Mouse (Mus musculus) kidney, postnatal 0 days (tissue): Measurements from ENCODE around the gene Efcab2. TPM values are rescaled to one million over a fixed set of nuclear protein-coding genes. Genes with fewer than 3 reads are reported as not detected.

ENCODE experiments used
- ATAC-seq: fragments of 200-750 bp; cut with Nextera tagmentation; replicated peaks from 2 replicates; pipeline ENCODE4 v1.8.0; 2017; ENCODE audit warnings: low read depth, moderate number of reproducible peaks, moderate TSS enrichment, moderate library complexity; ENCODE audit not compliant: low FRiP score
- DNase-seq: peaks from one replicate; pipeline ENCODE4 v3.0.0-alpha.2; 2016; ENCODE audit warnings: low spot score
- H3K27ac ChIP-seq: fragments of 300-500 bp; sonication (generic); 2 replicates; pipeline ENCODE4 v1.5.1; 2014; ENCODE audit warnings: mild to moderate bottlenecking
- H3K27me3 ChIP-seq: fragments of 300-500 bp; sonication (generic); 2 replicates; pipeline ENCODE4 v1.6.1; 2014; ENCODE audit warnings: low read length, mixed read lengths; ENCODE audit not compliant: insufficient read depth
- H3K36me3 ChIP-seq: fragments of 300-500 bp; sonication (generic); 2 replicates; pipeline ENCODE4 v1.6.1; 2014; ENCODE audit warnings: low read length, mixed read lengths; ENCODE audit not compliant: insufficient read depth
- H3K4me1 ChIP-seq: fragments of 300-500 bp; sonication (generic); replicated peaks from 2 replicates; pipeline ENCODE4 v1.6.1; 2014; ENCODE audit warnings: antibody characterized with exemption, low read length, mixed read lengths; ENCODE audit not compliant: insufficient read depth
- H3K4me2 ChIP-seq: fragments of 300-500 bp; sonication (generic); 2 replicates; pipeline ENCODE4 v1.6.1; 2014; ENCODE audit warnings: mild to moderate bottlenecking, low read length, moderate library complexity, mixed read lengths
- H3K4me3 ChIP-seq: fragments of 300-500 bp; sonication (generic); replicated peaks from 2 replicates; pipeline ENCODE4 v1.5.1; 2014; ENCODE audit warnings: low read depth, low read length
- H3K9ac ChIP-seq: fragments of 300-500 bp; sonication (generic); 2 replicates; pipeline ENCODE4 v1.6.1; 2014; ENCODE audit warnings: low read depth, low read length
- H3K9me3 ChIP-seq: fragments of 300-500 bp; sonication (generic); replicated peaks from 2 replicates; pipeline ENCODE4 v1.6.1; 2016; ENCODE audit warnings: low read length, inconsistent platforms, mixed read lengths
- CTCF ChIP-seq: IDR thresholded peaks from 2 replicates; pipeline ENCODE4 v1.5.1; 2016; ENCODE audit warnings: antibody characterized with exemption, low read depth, mild to moderate bottlenecking, moderate library complexity
- WGBS: fragments of 180-500 bp; shearing (Covaris S2); extraction: QIAGEN DNeasy Blood & Tissue Kit; methylation state at CpG from one replicate; pipeline ENCODE4 v1.1.7; 2014; 5-methylcytosine and 5-hydroxymethylcytosine counted together
- polyA plus RNA-seq: library from polyadenylated mRNA; unstranded; fragments of >200 nt; fragmentation: Nextera tagmentation; extraction: Ambion mirVana; gene quantifications from 2 replicates; pipeline ENCODE4 v1.2.1, GENCODE M21; 2015

Efcab2 gene
- polyA plus RNA-seq, 1 experiment from 2014 or later = 8.1 TPM

DNA sequence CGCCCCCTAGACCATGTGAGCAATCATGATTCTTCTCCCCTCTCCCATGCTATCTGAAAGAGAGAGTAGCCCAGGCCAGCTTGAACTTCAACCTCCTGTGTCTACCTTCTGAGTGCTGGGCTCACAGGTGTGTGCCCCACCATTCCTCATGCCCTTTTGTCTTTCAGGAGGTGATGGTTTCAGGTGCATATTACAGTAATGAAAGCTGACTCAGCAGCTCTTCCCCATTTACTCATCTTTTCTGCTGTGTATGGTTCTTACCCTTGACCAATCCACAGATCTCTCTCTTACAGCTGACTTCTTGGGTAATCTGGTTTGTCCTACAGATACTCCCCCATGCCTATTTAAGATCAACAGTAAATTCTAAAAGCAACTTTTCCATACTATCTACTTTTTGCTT lies 26.7 kb upstream of the Efcab2 start:
- Histone ChIP-seq H3K9me3 (no peaks in the 10 kb centered on the region), H3K4me2 (no peak overlapping the region), H3K4me1 (no peaks in the 10 kb centered on the region), H3K27ac (no peak overlapping the region), H3K36me3 (no peaks in the 10 kb centered on the region), H3K9ac (no peak overlapping the region), H3K4me3 (no peak overlapping the region), H3K27me3 (no peaks in the 10 kb centered on the region)
- DNase-seq (no peak), ATAC-seq (no peak)
- WGBS = 84% methylated on average over 1 of the region's 1 CpGs
- TF ChIP-seq CTCF = no peak

- no peak overlapping the region for H3K4me3 ChIP-seq
- TF ChIP-seq CTCF = no peak
- no peaks in the 10 kb centered on the region for H3K27me3 ChIP-seq
- no peak overlapping the region for H3K4me2 ChIP-seq
- H3K9ac ChIP-seq = no peak overlapping the region
- H3K9me3 ChIP-seq = no peaks in the 10 kb centered on the region
- no peak for DNase-seq
- no peaks in the 10 kb centered on the region for H3K36me3 ChIP-seq
- H3K4me1 ChIP-seq = no peaks in the 10 kb centered on the region
- no peak for ATAC-seq
- H3K27ac ChIP-seq = no peak overlapping the region
Measured at GRCm38 (mm10) chr1:178382165-178382564, 23.7 kb upstream of the Efcab2 start.

- Histone ChIP-seq H3K4me3 (no peak overlapping the region), H3K27me3 (no peaks in the 10 kb centered on the region), H3K9me3 (no peaks in the 10 kb centered on the region), H3K4me1 (no peaks in the 10 kb centered on the region), H3K9ac (no peak overlapping the region), H3K4me2 (no peak overlapping the region), H3K27ac (no peak overlapping the region), H3K36me3 (no peaks in the 10 kb centered on the region)
- no peak for TF ChIP-seq CTCF
- DNase-seq = no peak
- ATAC-seq = no peak
- WGBS = 59% methylated on average over 4 of the region's 4 CpGs
Measured at GRCm38 (mm10) chr1:178388802-178389201, 17.1 kb upstream of the Efcab2 start.

DNA sequence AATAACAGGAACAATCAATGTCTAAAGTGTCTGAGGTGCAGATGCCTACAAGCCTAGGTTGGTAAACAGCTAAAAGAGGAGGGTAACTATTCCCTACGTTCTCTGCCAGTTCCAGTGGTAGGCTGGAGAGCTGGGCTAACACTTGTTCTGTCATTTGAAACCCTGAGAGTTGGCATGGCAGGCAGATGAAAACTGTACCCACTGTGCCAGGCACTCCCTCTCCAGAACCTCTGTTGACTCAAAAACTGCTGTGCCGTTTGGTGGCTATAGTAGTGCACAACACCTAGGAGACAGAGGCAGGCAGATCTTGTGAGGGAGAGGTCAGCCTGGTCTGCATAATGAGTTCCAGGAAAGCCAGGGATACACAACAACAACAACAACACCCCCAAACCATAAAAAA lies 16.5 kb upstream of the Efcab2 start:
- H3K4me3 ChIP-seq = no peak overlapping the region
- DNase-seq (no peak), ATAC-seq (no peak)
- no peak overlapping the region for H3K27ac ChIP-seq
- H3K4me1 ChIP-seq = no peaks in the 10 kb centered on the region
- no peaks in the 10 kb centered on the region for H3K9me3 ChIP-seq
- H3K27me3 ChIP-seq = no peaks in the 10 kb centered on the region
- 56% methylated on average over 2 of the region's 2 CpGs for WGBS
- no peak overlapping the region for H3K9ac ChIP-seq
- no peaks in the 10 kb centered on the region for H3K36me3 ChIP-seq
- no peak for TF ChIP-seq CTCF
- no peak overlapping the region for H3K4me2 ChIP-seq

DNA sequence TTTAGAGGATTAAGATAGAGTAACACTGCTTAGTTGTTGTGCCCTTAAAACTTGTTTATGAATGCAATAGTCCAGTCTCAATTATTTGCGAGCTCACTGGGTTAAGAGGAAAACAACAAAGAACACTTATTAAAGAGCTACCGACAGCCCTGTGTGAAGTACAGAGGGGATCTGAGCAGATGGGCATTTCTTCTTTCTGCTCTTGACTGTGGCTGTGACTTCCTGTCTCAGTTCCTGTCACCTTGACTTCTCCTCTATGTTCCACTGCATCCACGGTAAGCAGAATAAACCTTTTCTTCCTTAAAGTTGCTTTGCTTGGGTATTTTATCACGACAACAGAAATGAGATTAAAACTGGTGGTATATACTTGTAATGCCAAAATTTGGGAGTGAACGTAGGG lies 12.9 kb upstream of the Efcab2 start:
- TF ChIP-seq CTCF = no peak
- no peak overlapping the region for H3K4me2 ChIP-seq
- 79% methylated on average over 5 of the region's 5 CpGs for WGBS

DNA sequence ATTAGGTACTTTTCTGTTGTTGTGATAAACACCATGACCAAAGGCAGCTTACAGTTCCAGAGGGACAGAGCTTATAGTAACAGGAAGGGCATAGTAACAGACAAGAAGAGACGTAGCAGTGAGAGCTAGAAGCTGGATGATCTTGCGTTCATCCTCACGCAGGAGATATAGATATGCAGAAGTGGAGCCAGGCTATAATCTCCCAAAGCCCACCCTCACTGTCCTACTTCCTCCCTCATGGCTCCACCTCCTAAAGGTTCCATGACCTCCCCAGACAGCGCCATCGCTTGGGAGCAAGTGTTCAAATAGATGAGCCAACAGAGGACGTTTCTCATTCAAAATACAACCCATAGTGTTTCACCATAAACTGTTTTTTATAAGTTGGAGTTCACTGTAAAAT lies 10.8 kb upstream of the Efcab2 start:
- H3K27me3 ChIP-seq = no peaks in the 10 kb centered on the region
- H3K4me1 ChIP-seq = no peaks in the 10 kb centered on the region; the same call in 1 of the 2 replicates
- DNase-seq (no peak), ATAC-seq (no peak)
- H3K36me3 ChIP-seq = no peaks in the 10 kb centered on the region
- 87% methylated on average over 6 of the region's 6 CpGs for WGBS
- no peak overlapping the region for H3K4me2 ChIP-seq
- no peak for TF ChIP-seq CTCF
- H3K27ac ChIP-seq = no peak overlapping the region
- H3K4me3 ChIP-seq = no peak overlapping the region
- no peak overlapping the region for H3K9ac ChIP-seq
- no peaks in the 10 kb centered on the region for H3K9me3 ChIP-seq

More for the DNA sequence above, 12.9 kb upstream of the Efcab2 start:
- ATAC-seq = no peak
- Histone ChIP-seq H3K9ac (no peak overlapping the region), H3K36me3 (no peaks in the 10 kb centered on the region), H3K4me3 (no peak overlapping the region), H3K27me3 (no peaks in the 10 kb centered on the region), H3K27ac (no peak overlapping the region), H3K9me3 (no peaks in the 10 kb centered on the region), H3K4me1 (no peaks in the 10 kb centered on the region)
- DNase-seq = no peak

DNA sequence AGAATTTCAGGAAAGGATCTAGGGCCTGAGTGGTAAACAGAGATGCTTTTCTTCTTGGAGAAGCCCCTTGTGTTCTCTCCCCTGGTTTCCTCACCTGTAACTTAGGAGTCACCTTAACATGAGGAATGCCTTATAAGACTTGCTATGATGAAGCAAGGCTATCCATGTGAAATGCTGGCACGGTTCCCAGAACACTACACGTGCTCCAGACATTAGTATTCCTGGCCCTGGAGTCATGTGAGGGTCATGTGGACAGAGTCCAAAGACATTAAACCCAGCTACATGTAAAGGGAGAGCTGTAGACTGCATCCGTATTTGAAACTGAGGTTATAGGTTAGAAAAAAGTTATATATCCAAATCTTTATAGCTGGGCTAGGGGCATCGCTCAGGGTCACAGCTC lies 9.5 kb upstream of the Efcab2 start:
- H3K9ac ChIP-seq = no peak overlapping the region
- H3K27me3 ChIP-seq = no peaks in the 10 kb centered on the region
- DNase-seq (peak; percentile 59), ATAC-seq (peak; percentile 88)
- H3K36me3 ChIP-seq = no peaks in the 10 kb centered on the region
- 48% methylated on average over 4 of the region's 4 CpGs for WGBS
- no peak overlapping the region for H3K4me2 ChIP-seq
- TF ChIP-seq CTCF = no peak
- H3K27ac ChIP-seq = no peak overlapping the region
- no peak overlapping the region for H3K4me3 ChIP-seq
- H3K9me3 ChIP-seq = no peaks in the 10 kb centered on the region
- no peaks in the 10 kb centered on the region; the same call in 1 of the 2 replicates for H3K4me1 ChIP-seq
